In the genomic region with DNA sequence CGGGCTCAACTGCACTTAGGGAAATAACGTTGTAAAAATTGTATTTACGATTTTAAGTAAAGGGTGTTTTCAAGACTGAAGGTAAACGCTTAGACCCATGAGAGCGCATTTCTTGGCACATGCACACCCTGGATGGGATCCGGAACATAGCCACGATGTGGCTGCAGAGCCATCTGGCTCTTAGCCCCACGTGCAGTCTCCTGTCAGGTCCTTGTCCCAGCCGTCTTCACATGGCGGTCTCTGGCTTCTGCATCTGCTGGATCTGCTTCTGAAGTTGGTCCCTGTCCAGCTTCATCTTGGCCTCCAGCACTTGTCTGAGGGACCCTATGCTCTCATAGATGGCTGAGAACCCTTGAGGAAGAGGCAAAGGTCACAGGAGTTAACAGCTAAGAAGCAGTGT, we compare ENCODE assay signal across 14 mouse cellular contexts. TPM values are rescaled to one million over a fixed set of nuclear protein-coding genes. Genes with fewer than 3 reads are reported as not detected.
"Had no signal": no experiment of that assay in that cellular context is flagged by ENCODE, and none has a peak within 500 bp of the region (broad histone marks: within the 10 kb centered on the region; RNA-seq: fewer than 3 reads in every experiment).

No protein-coding gene starts in this region.

- DNase-seq: kidney, adult 8-10 months; kidney, postnatal 10 days; kidney, postnatal 36 days; layer of hippocampus, postnatal 36 days; liver; lung, adult 18-20 months; lung, postnatal 10 days; lung, postnatal 36 days; thymus, adult 18-20 months; thymus, postnatal 36 days had no signal

RNA-seq across cellular contexts. Expression of a gene that starts 52.7 kb away (rescaled TPM):
- total RNA-seq: layer of hippocampus, adult 8-10 months; layer of hippocampus, postnatal 10 days; layer of hippocampus, postnatal 36 days; left cerebral cortex, adult 2 months; left cerebral cortex, postnatal 14 days had no signal
